8 mouse cellular contexts compared by ENCODE assay signal in the genomic region with DNA sequence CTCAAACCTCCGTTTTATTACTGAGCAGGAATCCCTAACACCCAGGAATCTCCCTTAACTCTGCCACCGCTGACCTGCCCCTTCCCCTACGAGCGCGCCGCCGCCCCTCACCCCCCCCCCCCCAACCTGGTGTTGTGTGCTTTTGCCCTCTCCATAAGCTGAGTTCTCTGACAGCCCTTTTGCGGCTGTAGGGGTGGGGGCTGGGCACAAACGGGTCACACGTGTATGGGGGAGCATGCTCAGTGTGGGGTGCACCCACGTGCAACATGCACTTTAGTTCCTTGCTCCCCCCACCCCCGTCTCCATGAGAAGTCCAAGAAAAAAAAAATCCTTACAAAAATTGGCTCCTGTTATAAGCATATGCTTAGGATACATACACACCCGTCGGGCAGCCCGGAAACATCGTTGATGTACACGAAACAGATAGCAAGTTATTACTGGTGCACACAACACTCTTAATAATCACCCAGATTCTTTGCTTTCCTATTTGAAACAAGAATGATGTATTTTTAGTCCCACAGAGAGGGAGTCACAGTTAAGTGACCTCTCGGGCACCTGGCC. TPM values are rescaled to one million over a fixed set of nuclear protein-coding genes. Genes with fewer than 3 reads are reported as not detected.
DNase-seq lines count a peak whose midpoint lies in the region.

No protein-coding gene starts in this region.

- no peaks in the 10 kb centered on the region for H3K9me3 ChIP-seq in midbrain, embryonic 10.5 days (replicated peaks)

- 2% methylated on average over 18 of the region's 18 CpGs for WGBS in midbrain, embryonic 10.5 days

- 0 out of 2 replicates have a peak, but pooled peaks cover 5% of the 10 kb centered on the region for H3K36me3 ChIP-seq in midbrain, embryonic 10.5 days

- H3K27me3 ChIP-seq in midbrain, embryonic 10.5 days (ENCODE audit: low read depth, poor library complexity, severe bottlenecking): 0 out of 2 replicates have a peak, but pooled peaks cover 9% of the 10 kb centered on the region

- peak overlapping the region; percentile 93 for H3K27ac ChIP-seq in midbrain, embryonic 10.5 days (replicated peaks)

- peak; percentile 95 for DNase-seq in heart, adult 11 months
- DNase-seq in heart, adult 8-10 months (ENCODE audit: low spot score): no peak
- peak; percentile 28 to 48 for DNase-seq in B cell, adult 2 months
- peak; percentile 68 for DNase-seq in cerebellum, postnatal 10 days
- peak; percentile 63 for DNase-seq in induced T-regulatory cell, adult 2 months (ENCODE audit: low read depth)
- no peak for DNase-seq in midbrain, embryonic 10.5 days (ENCODE audit: low spot score)
- peak; percentile 71 for DNase-seq in thymus, postnatal 14 days
- DNase-seq in adrenal gland, postnatal 10 days: no peak

- peak overlapping the region; percentile 81 for H3K4me3 ChIP-seq in midbrain, embryonic 10.5 days

- peaks cover 91% of the 10 kb centered on the region for H3K4me1 ChIP-seq in midbrain, embryonic 10.5 days

RNA-seq across cellular contexts. Expression of a gene that starts 1.0 kb away (rescaled TPM):
- 10 to 100 TPM; 53.5 to 63.3 (median 57.1) TPM for total RNA-seq in heart, adult 8-10 months (2022)
- 10.9 and 11.7 TPM in 2 replicates for polyA plus RNA-seq in midbrain, embryonic 10.5 days (2016; fragmentation: Nextera tagmentation; extraction: Ambion mirVana)
- total RNA-seq in adrenal gland, postnatal 10 days (2021): 10 to 100 TPM; 49.7 to 57.8 TPM

RNA-seq across cellular contexts. Expression of a gene that starts 2.9 kb away (rescaled TPM):
- total RNA-seq in heart, adult 8-10 months (2022): 10 to 100 TPM in 2 of 4 experiments, 1 to 10 TPM in 2; 7.5 to 11.6 (median 9.9) TPM
- polyA plus RNA-seq in midbrain, embryonic 10.5 days (2016; fragmentation: Nextera tagmentation; extraction: Ambion mirVana): 7.4 and 11.8 TPM in 2 replicates
- 10 to 100 TPM in 1 of 2 experiments, 1 to 10 TPM in 1; 8.3 to 13.4 TPM for total RNA-seq in adrenal gland, postnatal 10 days (2021)

RNA-seq across cellular contexts. Expression of a gene that starts 22.5 kb away (rescaled TPM):
- 1 to 10 TPM; 1.7 to 3.2 (median 2.2) TPM for total RNA-seq in heart, adult 8-10 months (2022)
- polyA plus RNA-seq in midbrain, embryonic 10.5 days (2016; fragmentation: Nextera tagmentation; extraction: Ambion mirVana): 3.9 and 4.2 TPM in 2 replicates
- 10 to 100 TPM; 26.1 to 27.5 TPM for total RNA-seq in adrenal gland, postnatal 10 days (2021)

RNA-seq across cellular contexts. Expression of a gene that starts 23.4 kb away (rescaled TPM):
- 10 to 100 TPM; 10.5 to 12.4 (median 11.4) TPM for total RNA-seq in heart, adult 8-10 months (2022)
- 31.3 and 36.5 TPM in 2 replicates for polyA plus RNA-seq in midbrain, embryonic 10.5 days (2016; fragmentation: Nextera tagmentation; extraction: Ambion mirVana)
- total RNA-seq in adrenal gland, postnatal 10 days (2021): 10 to 100 TPM; 12.9 to 13.2 TPM

RNA-seq across cellular contexts. Expression of a gene that starts 26.6 kb away (rescaled TPM):
- total RNA-seq in heart, adult 8-10 months (2022): not detected
- polyA plus RNA-seq in midbrain, embryonic 10.5 days (2016; fragmentation: Nextera tagmentation; extraction: Ambion mirVana): 0.12 TPM in 1 of 2 replicates, not detected in the other
- total RNA-seq in adrenal gland, postnatal 10 days (2021): not detected

Comparison
In these comparisons a context has a peak if more than half of its experiments do, and no peak if none do; other contexts are left out.
1. DNase-seq: peak in heart, adult 11 months (single experiment), B cell, adult 2 months (2 of 2), cerebellum, postnatal 10 days (2 of 2), induced T-regulatory cell, adult 2 months (single experiment) and thymus, postnatal 14 days (single experiment); none in heart, adult 8-10 months (single experiment), midbrain, embryonic 10.5 days (single experiment) and adrenal gland, postnatal 10 days (single experiment).
2. RNA of a gene that starts 22.5 kb away (total RNA-seq): 26.1 to 27.5 TPM in adrenal gland, postnatal 10 days; 1.7 to 3.2 TPM in heart, adult 8-10 months; every median in the first group is over 4 times any median in the second.